22 mouse cellular contexts compared by ENCODE assay signal in genomic region chr4:124962576-124962975, GRCm38 (mm10). TPM values are rescaled to one million over a fixed set of nuclear protein-coding genes. Genes with fewer than 3 reads are reported as not detected.
A peak's percentile ranks its signal among the peaks of the same experiment; 100 is the strongest.
DNase-seq lines count a peak whose midpoint lies in the region; ATAC-seq and TF ChIP-seq lines count a peak whose summit lies in the region.
"Had no signal": no experiment of that assay in that cellular context is flagged by ENCODE, and none has a peak within 500 bp of the region (broad histone marks: within the 10 kb centered on the region; RNA-seq: fewer than 3 reads in every experiment).

No protein-coding gene starts in this region.

- TF ChIP-seq POLR2A in heart, adult 2 months (IDR thresholded peaks at IDR 0.05; ENCODE audit: insufficient read depth, low read depth, low read length) = no peak

- intact Hi-C loops in heart, adult 2 months (cut with DNase I) = no loop called here

- peak overlapping the region; percentile 89 for H3K27ac ChIP-seq in forebrain, embryonic 10.5 days
- H3K27ac ChIP-seq in forebrain, embryonic 14.5 days (ENCODE audit: low read depth, low read length) = no peak overlapping the region
- H3K27ac ChIP-seq in midbrain, embryonic 10.5 days (replicated peaks) = 0 out of 2 replicates have a peak overlapping the region, but pooled peaks have one; percentile 50
- no peak overlapping the region for H3K27ac ChIP-seq in midbrain, embryonic 15.5 days
- H3K27ac ChIP-seq in embryonic facial prominence, embryonic 10.5 days (replicated peaks) = no peak overlapping the region
- no peak overlapping the region for H3K27ac ChIP-seq in embryonic facial prominence, embryonic 11.5 days (replicated peaks; ENCODE audit: low read depth, low read length)
- no peak overlapping the region for H3K27ac ChIP-seq in heart, adult 2 months

- no peaks in the 10 kb centered on the region for H3K27me3 ChIP-seq in forebrain, embryonic 10.5 days (ENCODE audit: poor library complexity, severe bottlenecking)
- no peaks in the 10 kb centered on the region for H3K27me3 ChIP-seq in forebrain, embryonic 14.5 days (replicated peaks; ENCODE audit: control insufficient read depth, insufficient read depth, low read length)
- H3K27me3 ChIP-seq in midbrain, embryonic 10.5 days (ENCODE audit: low read depth, poor library complexity, severe bottlenecking) = no peaks in the 10 kb centered on the region
- no peaks in the 10 kb centered on the region for H3K27me3 ChIP-seq in midbrain, embryonic 15.5 days (replicated peaks)
- peaks cover 36% of the 10 kb centered on the region for H3K27me3 ChIP-seq in embryonic facial prominence, embryonic 10.5 days (replicated peaks; ENCODE audit: low read depth, poor library complexity, severe bottlenecking)
- no peaks in the 10 kb centered on the region for H3K27me3 ChIP-seq in embryonic facial prominence, embryonic 11.5 days (ENCODE audit: control insufficient read depth, insufficient read depth, low read length)
- no peaks in the 10 kb centered on the region for H3K27me3 ChIP-seq in heart, adult 2 months (ENCODE audit: control insufficient read depth, insufficient read depth, low read length)

- no peaks in the 10 kb centered on the region for H3K9me3 ChIP-seq in forebrain, embryonic 10.5 days
- H3K9me3 ChIP-seq in forebrain, embryonic 14.5 days (replicated peaks; ENCODE audit: control insufficient read depth, low read length) = no peaks in the 10 kb centered on the region
- no peaks in the 10 kb centered on the region for H3K9me3 ChIP-seq in midbrain, embryonic 10.5 days (replicated peaks)
- no peaks in the 10 kb centered on the region for H3K9me3 ChIP-seq in midbrain, embryonic 15.5 days
- H3K9me3 ChIP-seq in embryonic facial prominence, embryonic 10.5 days = no peaks in the 10 kb centered on the region
- H3K9me3 ChIP-seq in embryonic facial prominence, embryonic 11.5 days (replicated peaks; ENCODE audit: control insufficient read depth, low read length) = no peaks in the 10 kb centered on the region
- H3K9me3 ChIP-seq: G1E had no signal

- no peaks in the 10 kb centered on the region for H3K79me2 ChIP-seq in heart, adult 2 months (replicated peaks; ENCODE audit: control insufficient read depth, insufficient read depth, low read length)

- WGBS in forebrain, embryonic 10.5 days = 47% methylated on average over 11 of the region's 11 CpGs
- 69% methylated on average over 11 of the region's 11 CpGs for whole genome bisulfite sequencing in forebrain, embryonic 14.5 days
- 56% methylated on average over 11 of the region's 11 CpGs for WGBS in midbrain, embryonic 10.5 days
- 59% methylated on average over 11 of the region's 11 CpGs for WGBS in midbrain, embryonic 15.5 days
- WGBS in embryonic facial prominence, embryonic 10.5 days = 30% methylated on average over 11 of the region's 11 CpGs
- 37% methylated on average over 11 of the region's 11 CpGs for WGBS in embryonic facial prominence, embryonic 11.5 days
- WGBS in heart, adult 2 months = 32% methylated on average over 11 of the region's 11 CpGs

- no peak for DNase-seq in forebrain, embryonic 10.5 days (ENCODE audit: extremely low spot score, low spot score)
- no peak for DNase-seq in forebrain, embryonic 14.5 days (ENCODE audit: low spot score)
- DNase-seq in midbrain, embryonic 10.5 days (ENCODE audit: low spot score) = no peak
- peak; percentile 66 for DNase-seq in embryonic facial prominence, embryonic 10.5 days (ENCODE audit: low spot score)
- DNase-seq in embryonic facial prominence, embryonic 11.5 days (ENCODE audit: low spot score) = peak; percentile 65
- no peak for DNase-seq in left cerebral cortex, adult 9 months (ENCODE audit: low spot score in 2 of 2)
- DNase-seq in heart, adult 2 months = no peak
- DNase-seq: adrenal gland, adult 2 months; adrenal gland, adult 8-10 months; adrenal gland, postnatal 10 days; adrenal gland, postnatal 14 days; adrenal gland, postnatal 25 days; adrenal gland, postnatal 36 days; B cell, adult 2 months; cerebellum, adult 11 months; cerebellum, adult 11-12 months had no signal

- H3K4me1 ChIP-seq in forebrain, embryonic 10.5 days = peaks cover 64% of the 10 kb centered on the region
- H3K4me1 ChIP-seq in forebrain, embryonic 14.5 days (ENCODE audit: control insufficient read depth, insufficient read depth, low read length) = no peaks in the 10 kb centered on the region
- H3K4me1 ChIP-seq in midbrain, embryonic 10.5 days = peaks cover 37% of the 10 kb centered on the region
- peaks cover 6% of the 10 kb centered on the region; the same call in 1 of the 2 replicates for H3K4me1 ChIP-seq in midbrain, embryonic 15.5 days
- H3K4me1 ChIP-seq in embryonic facial prominence, embryonic 10.5 days = peaks cover 42% of the 10 kb centered on the region
- no peaks in the 10 kb centered on the region; the same call in 1 of the 2 replicates for H3K4me1 ChIP-seq in embryonic facial prominence, embryonic 11.5 days (ENCODE audit: control insufficient read depth, insufficient read depth, low read length)
- no peaks in the 10 kb centered on the region for H3K4me1 ChIP-seq in heart, adult 2 months (ENCODE audit: control insufficient read depth, insufficient read depth, low read length)

- H3K4me3 ChIP-seq in forebrain, embryonic 10.5 days = no peak overlapping the region
- no peak overlapping the region for H3K4me3 ChIP-seq in forebrain, embryonic 14.5 days (ENCODE audit: low read depth, low read length)
- H3K4me3 ChIP-seq in midbrain, embryonic 10.5 days = no peak overlapping the region
- H3K4me3 ChIP-seq in midbrain, embryonic 15.5 days = no peak overlapping the region
- no peak overlapping the region for H3K4me3 ChIP-seq in embryonic facial prominence, embryonic 10.5 days
- no peak overlapping the region for H3K4me3 ChIP-seq in embryonic facial prominence, embryonic 11.5 days (ENCODE audit: low read depth, low read length)
- H3K4me3 ChIP-seq in heart, adult 2 months = no peak overlapping the region

- no peak for TF ChIP-seq CTCF in heart, adult 2 months (IDR thresholded peaks at IDR 0.05)

- no peak overlapping the region for H3K9ac ChIP-seq in forebrain, embryonic 14.5 days (ENCODE audit: low read length)
- no peak overlapping the region for H3K9ac ChIP-seq in midbrain, embryonic 15.5 days
- H3K9ac ChIP-seq in embryonic facial prominence, embryonic 11.5 days (replicated peaks; ENCODE audit: low read length) = no peak overlapping the region
- H3K9ac ChIP-seq in heart, adult 2 months (ENCODE audit: low read depth, low read length) = no peak overlapping the region

- ATAC-seq in forebrain, embryonic 14.5 days = no peak
- no peak for ATAC-seq in midbrain, embryonic 15.5 days (replicated peaks)
- 0 out of 2 replicates have a peak, but pooled peaks have one; percentile 30 for ATAC-seq in embryonic facial prominence, embryonic 11.5 days (replicated peaks; ENCODE audit: insufficient number of reproducible peaks, low FRiP score, low TSS enrichment, low read depth)
- ATAC-seq: activated CD4-positive, CD25-positive, alpha-beta regulatory T cell, adult 4 months; CD4-positive, CD25-positive, alpha-beta regulatory T cell, adult 4 months; Patski had no signal

- no peak for TF ChIP-seq EP300 in heart, adult 2 months (IDR thresholded peaks at IDR 0.05; ENCODE audit: insufficient read depth, low read depth, low read length)

- H3K36me3 ChIP-seq in forebrain, embryonic 10.5 days (replicated peaks) = no peaks in the 10 kb centered on the region
- no peaks in the 10 kb centered on the region for H3K36me3 ChIP-seq in forebrain, embryonic 14.5 days (ENCODE audit: control insufficient read depth, insufficient read depth, low read length)
- no peaks in the 10 kb centered on the region for H3K36me3 ChIP-seq in midbrain, embryonic 10.5 days
- no peaks in the 10 kb centered on the region for H3K36me3 ChIP-seq in midbrain, embryonic 15.5 days (replicated peaks)
- H3K36me3 ChIP-seq in embryonic facial prominence, embryonic 10.5 days (replicated peaks) = no peaks in the 10 kb centered on the region
- H3K36me3 ChIP-seq in embryonic facial prominence, embryonic 11.5 days (replicated peaks; ENCODE audit: control insufficient read depth, insufficient read depth, low read depth, low read length) = no peaks in the 10 kb centered on the region
- no peaks in the 10 kb centered on the region for H3K36me3 ChIP-seq in heart, adult 2 months (ENCODE audit: control insufficient read depth, insufficient read depth, low read length)
- H3K36me3 ChIP-seq: G1E had no signal

- no peak overlapping the region for H3K4me2 ChIP-seq in forebrain, embryonic 14.5 days (ENCODE audit: low read length)
- no peak overlapping the region for H3K4me2 ChIP-seq in midbrain, embryonic 15.5 days
- no peak overlapping the region for H3K4me2 ChIP-seq in embryonic facial prominence, embryonic 11.5 days (ENCODE audit: low read depth, low read length)

RNA-seq across cellular contexts. Expression of gene Cdca8, which starts 23.5 kb away (rescaled TPM):
- polyA plus RNA-seq in forebrain, embryonic 10.5 days (2016; fragmentation: Nextera tagmentation; extraction: Ambion mirVana) = 293 and 297 TPM in 2 replicates
- 63.5 and 63.8 TPM in 2 replicates for polyA plus RNA-seq in forebrain, embryonic 14.5 days (2014; fragmentation: Nextera tagmentation; extraction: Ambion mirVana)
- polyA plus RNA-seq in midbrain, embryonic 10.5 days (2016; fragmentation: Nextera tagmentation; extraction: Ambion mirVana) = 271 and 298 TPM in 2 replicates
- polyA plus RNA-seq in midbrain, embryonic 15.5 days (2015; fragmentation: Nextera tagmentation; extraction: Ambion mirVana) = 24.8 and 30.6 TPM in 2 replicates
- polyA plus RNA-seq in embryonic facial prominence, embryonic 10.5 days (2016; fragmentation: Nextera tagmentation; extraction: Ambion mirVana) = 230 and 239 TPM in 2 replicates
- polyA plus RNA-seq in embryonic facial prominence, embryonic 11.5 days (2014; fragmentation: Nextera tagmentation; extraction: Ambion mirVana) = 191 and 200 TPM in 2 replicates
- under 1 TPM; 0.52 to 0.59 TPM for total RNA-seq in heart, adult 2 months (2021)
- 0.35 and 0.57 TPM in 2 replicates for polyA plus RNA-seq in heart, adult 2 months (2012; rRNA removed)

RNA-seq across cellular contexts. Expression of gene Rspo1, which starts 23.7 kb away (rescaled TPM):
- 40.0 and 46.8 TPM in 2 replicates for polyA plus RNA-seq in forebrain, embryonic 10.5 days (2016; fragmentation: Nextera tagmentation; extraction: Ambion mirVana)
- polyA plus RNA-seq in forebrain, embryonic 14.5 days (2014; fragmentation: Nextera tagmentation; extraction: Ambion mirVana) = 1.8 and 2.4 TPM in 2 replicates
- 11.0 and 16.4 TPM in 2 replicates for polyA plus RNA-seq in midbrain, embryonic 10.5 days (2016; fragmentation: Nextera tagmentation; extraction: Ambion mirVana)
- 2.4 and 3.7 TPM in 2 replicates for polyA plus RNA-seq in midbrain, embryonic 15.5 days (2015; fragmentation: Nextera tagmentation; extraction: Ambion mirVana)
- 8.2 TPM in 2 replicates for polyA plus RNA-seq in embryonic facial prominence, embryonic 10.5 days (2016; fragmentation: Nextera tagmentation; extraction: Ambion mirVana)
- 8.0 and 11.0 TPM in 2 replicates for polyA plus RNA-seq in embryonic facial prominence, embryonic 11.5 days (2014; fragmentation: Nextera tagmentation; extraction: Ambion mirVana)
- 1 to 10 TPM; 2.7 to 4.4 TPM for total RNA-seq in heart, adult 2 months (2021)
- polyA plus RNA-seq in heart, adult 2 months (2012; rRNA removed) = 3.9 and 4.0 TPM in 2 replicates
- total RNA-seq: G1E, MEL had no signal
- polyA plus RNA-seq: activated CD4-positive, CD25-positive, alpha-beta regulatory T cell, adult 4 months; CD4-positive, CD25-positive, alpha-beta regulatory T cell, adult 4 months; G1E; Patski had no signal

RNA-seq across cellular contexts. Expression of gene 9930104L06Rik, which starts 25.7 kb away (rescaled TPM):
- 16.4 and 17.5 TPM in 2 replicates for polyA plus RNA-seq in forebrain, embryonic 10.5 days (2016; fragmentation: Nextera tagmentation; extraction: Ambion mirVana)
- 3.2 and 5.6 TPM in 2 replicates for polyA plus RNA-seq in forebrain, embryonic 14.5 days (2014; fragmentation: Nextera tagmentation; extraction: Ambion mirVana)
- 17.4 and 18.9 TPM in 2 replicates for polyA plus RNA-seq in midbrain, embryonic 10.5 days (2016; fragmentation: Nextera tagmentation; extraction: Ambion mirVana)
- polyA plus RNA-seq in midbrain, embryonic 15.5 days (2015; fragmentation: Nextera tagmentation; extraction: Ambion mirVana) = 14.3 and 16.9 TPM in 2 replicates
- polyA plus RNA-seq in embryonic facial prominence, embryonic 10.5 days (2016; fragmentation: Nextera tagmentation; extraction: Ambion mirVana) = 17.6 and 18.0 TPM in 2 replicates
- 3.8 and 5.5 TPM in 2 replicates for polyA plus RNA-seq in embryonic facial prominence, embryonic 11.5 days (2014; fragmentation: Nextera tagmentation; extraction: Ambion mirVana)
- total RNA-seq in heart, adult 2 months (2021) = 1 to 10 TPM; 6.1 to 8.4 TPM
- polyA plus RNA-seq in heart, adult 2 months (2012; rRNA removed) = 5.9 and 7.5 TPM in 2 replicates

RNA-seq across cellular contexts. Expression of gene Gnl2, which starts 53.8 kb away (rescaled TPM):
- 99.7 and 107 TPM in 2 replicates for polyA plus RNA-seq in forebrain, embryonic 10.5 days (2016; fragmentation: Nextera tagmentation; extraction: Ambion mirVana)
- 86.4 and 95.0 TPM in 2 replicates for polyA plus RNA-seq in forebrain, embryonic 14.5 days (2014; fragmentation: Nextera tagmentation; extraction: Ambion mirVana)
- polyA plus RNA-seq in midbrain, embryonic 10.5 days (2016; fragmentation: Nextera tagmentation; extraction: Ambion mirVana) = 92.1 TPM in 2 replicates
- 96.9 and 104 TPM in 2 replicates for polyA plus RNA-seq in midbrain, embryonic 15.5 days (2015; fragmentation: Nextera tagmentation; extraction: Ambion mirVana)
- polyA plus RNA-seq in embryonic facial prominence, embryonic 10.5 days (2016; fragmentation: Nextera tagmentation; extraction: Ambion mirVana) = 93.7 and 101 TPM in 2 replicates
- polyA plus RNA-seq in embryonic facial prominence, embryonic 11.5 days (2014; fragmentation: Nextera tagmentation; extraction: Ambion mirVana) = 94.4 and 99.3 TPM in 2 replicates
- total RNA-seq in heart, adult 2 months (2021) = 10 to 100 TPM; 27.7 to 28.7 TPM
- 12.2 and 18.6 TPM in 2 replicates for polyA plus RNA-seq in heart, adult 2 months (2012; rRNA removed)

Comparison
In these comparisons a context has a peak if more than half of its experiments do, and no peak if none do; other contexts are left out.
1. H3K27ac ChIP-seq: peak in forebrain, embryonic 10.5 days (single experiment) and midbrain, embryonic 10.5 days (single experiment); none in forebrain, embryonic 14.5 days (single experiment), midbrain, embryonic 15.5 days (single experiment), embryonic facial prominence, embryonic 10.5 days (single experiment), embryonic facial prominence, embryonic 11.5 days (single experiment) and heart, adult 2 months (single experiment).
2. DNase-seq: peak in embryonic facial prominence, embryonic 10.5 days (single experiment) and embryonic facial prominence, embryonic 11.5 days (single experiment); none in forebrain, embryonic 10.5 days (single experiment), forebrain, embryonic 14.5 days (single experiment), midbrain, embryonic 10.5 days (single experiment), left cerebral cortex, adult 9 months (0 of 2) and heart, adult 2 months (0 of 2).
3. RNA of gene Cdca8, which starts 23.5 kb away (polyA plus RNA-seq): 271 to 298 TPM in midbrain, embryonic 10.5 days, 293 to 297 TPM in forebrain, embryonic 10.5 days, 230 to 239 TPM in embryonic facial prominence, embryonic 10.5 days, 191 to 200 TPM in embryonic facial prominence, embryonic 11.5 days, 63.5 to 63.8 TPM in forebrain, embryonic 14.5 days and 24.8 to 30.6 TPM in midbrain, embryonic 15.5 days; 0.35 to 0.57 TPM in heart, adult 2 months; every median in the first group is over 10 times any median in the second.